Mouse (Mus musculus) fat pad, adult 2 months (tissue): ENCODE measurements around the gene Ipo4.
A peak's percentile ranks its signal among the peaks of the same experiment; 100 is the strongest.

ENCODE experiments used
- DNase-seq: peaks from one replicate; pipeline ENCODE4 v3.0.0-alpha.2; 2011; ENCODE audit warnings: low read depth, low spot score; ENCODE audit errors: extremely low read depth

Gene Ipo4

GRCm38 (mm10) chr14:55590748-55591330, 44.9 kb downstream of the Ipo4 start, which contains the start of gene Psme2:
Gene Psme2 (minus strand): TSS chr14:55591113.
- DNase-seq = peak; percentile 76

DNA sequence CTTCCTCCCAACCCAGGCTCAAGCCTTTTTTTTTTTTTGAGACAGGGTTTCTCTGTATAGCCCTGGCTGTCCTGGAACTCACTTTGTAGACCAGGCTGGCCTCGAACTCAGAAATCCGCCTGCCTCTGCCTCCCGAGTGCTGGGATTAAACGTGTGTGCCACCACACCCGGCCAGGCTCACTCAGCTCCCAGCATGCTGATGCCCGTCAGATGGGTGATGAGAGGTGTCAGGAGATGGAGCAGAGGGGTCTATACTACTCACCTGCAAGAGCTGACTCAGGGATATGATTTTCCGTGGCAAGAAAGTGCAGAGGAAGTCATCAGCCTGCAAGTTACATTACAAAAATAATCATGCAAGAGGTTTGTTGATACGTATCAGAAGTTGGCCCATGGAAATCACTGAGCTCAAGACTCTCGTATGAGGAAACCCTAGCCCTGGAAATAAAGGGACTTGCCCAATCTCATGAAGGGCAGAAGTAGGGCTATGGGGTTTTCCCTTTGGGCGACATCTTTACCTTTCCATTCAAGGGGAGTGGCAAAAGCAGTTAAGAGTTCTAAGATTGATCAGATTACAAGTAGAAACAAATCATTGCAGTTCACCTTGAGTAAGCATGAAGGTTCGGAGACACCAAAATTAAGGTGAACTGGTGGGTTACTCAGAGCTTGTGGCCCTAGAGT, 45.8 kb downstream of the Ipo4 start:
- peak; percentile 66 for DNase-seq

- DNase-seq = no peak
These were observed 46.5 kb downstream of the Ipo4 start for GRCm38 (mm10) chr14:55589271-55589670.

GRCm38 (mm10) chr14:55586149-55586548, 49.6 kb downstream of the Ipo4 start:
- no peak for DNase-seq

DNA sequence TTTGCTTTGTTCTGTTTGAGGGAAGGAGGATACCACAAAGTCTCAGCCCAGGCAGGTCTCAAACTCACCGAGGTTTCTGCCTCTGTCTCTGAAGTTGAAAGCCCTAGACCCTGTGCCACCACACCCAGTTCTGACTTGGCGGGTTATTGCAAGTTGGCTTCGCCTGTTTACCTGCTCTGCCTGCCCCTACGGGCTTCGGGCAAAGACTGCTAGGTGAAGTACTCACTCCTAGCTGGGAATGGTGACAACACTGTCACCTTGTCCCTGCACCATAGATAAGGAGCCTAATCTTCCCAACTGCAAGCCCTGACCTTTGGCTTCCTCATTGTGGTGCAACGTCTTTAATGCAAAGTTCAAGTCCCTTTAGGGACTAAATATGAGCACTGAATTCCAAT, 50.2 kb downstream of the Ipo4 start:
- DNase-seq = peak; percentile 64

GRCm38 (mm10) chr14:55584702-55585565, 50.8 kb downstream of the Ipo4 start, which contains the start of gene Emc9:
Gene Emc9 (minus strand): TSS chr14:55585302.
- DNase-seq = peak; percentile 64

DNA sequence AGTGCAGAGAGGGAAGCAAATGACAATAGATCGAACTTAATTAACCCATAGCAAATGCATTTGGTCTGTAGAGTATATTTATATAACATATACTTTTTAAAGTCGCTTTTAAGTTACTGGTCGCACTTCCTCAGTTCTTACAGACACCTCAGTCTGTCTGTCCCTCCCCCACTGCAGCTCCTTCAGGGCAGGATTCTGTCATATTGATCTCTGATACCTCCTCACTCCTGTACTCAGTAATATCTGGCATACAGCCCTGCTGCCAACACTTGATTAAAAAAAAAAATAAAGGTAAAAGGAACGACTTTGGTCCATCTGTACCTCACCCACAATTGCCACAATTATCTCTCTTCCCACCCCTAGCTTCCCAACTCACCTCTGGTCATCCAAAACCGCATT, 51.5 kb downstream of the Ipo4 start:
- no peak for DNase-seq

DNA sequence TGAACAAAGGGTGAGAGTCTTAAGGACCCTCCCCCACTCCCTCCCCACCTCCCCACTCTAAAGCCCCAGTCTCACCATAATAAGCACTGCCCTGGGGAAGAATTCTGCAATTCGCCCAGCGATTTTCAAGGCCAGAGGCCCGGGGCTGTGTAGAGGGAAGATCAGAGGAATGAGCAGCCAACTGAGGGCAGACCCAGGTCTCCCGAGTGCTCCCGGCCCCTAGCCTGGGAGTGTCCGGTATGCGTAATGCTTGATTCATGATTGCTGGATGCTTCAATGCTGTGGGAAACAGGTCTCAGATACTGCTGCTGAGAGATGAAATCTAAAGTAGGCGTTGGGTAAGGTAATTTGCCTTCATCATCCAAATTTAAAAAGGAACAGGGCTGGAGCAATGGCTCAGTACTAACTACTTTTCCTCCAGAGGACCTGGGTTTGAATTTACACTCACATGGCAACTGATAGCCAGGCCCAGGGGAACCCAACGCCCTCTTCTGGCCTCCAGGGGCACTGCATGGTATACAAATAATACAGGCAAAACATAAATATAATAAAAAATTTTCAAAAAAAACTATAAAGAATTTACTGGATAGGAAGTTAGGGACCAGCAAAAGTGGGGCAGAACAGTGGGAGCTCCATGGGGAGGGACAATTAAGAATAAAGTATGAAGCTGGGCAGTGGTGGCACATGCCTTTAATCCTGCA, 53.6 kb downstream of the Ipo4 start:
- no peak for DNase-seq

DNA sequence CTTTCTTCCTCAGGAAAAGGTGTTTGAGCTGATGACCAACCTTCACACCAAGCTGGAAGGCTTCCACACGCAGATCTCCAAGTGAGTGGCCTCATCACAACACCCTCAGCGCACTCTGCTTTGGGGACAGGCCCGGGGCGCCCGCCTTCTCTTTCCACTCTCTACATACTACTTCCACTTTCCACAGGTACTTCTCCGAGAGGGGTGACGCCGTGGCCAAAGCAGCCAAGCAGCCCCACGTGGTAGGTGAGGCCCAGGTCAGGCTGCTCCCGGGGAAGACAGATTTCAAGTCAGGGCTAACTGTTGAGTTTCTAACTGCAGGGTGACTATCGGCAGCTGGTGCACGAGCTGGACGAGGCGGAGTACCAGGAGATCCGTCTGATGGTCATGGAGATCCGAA, 55.0 kb downstream of the Ipo4 start:
- no peak for DNase-seq

DNA sequence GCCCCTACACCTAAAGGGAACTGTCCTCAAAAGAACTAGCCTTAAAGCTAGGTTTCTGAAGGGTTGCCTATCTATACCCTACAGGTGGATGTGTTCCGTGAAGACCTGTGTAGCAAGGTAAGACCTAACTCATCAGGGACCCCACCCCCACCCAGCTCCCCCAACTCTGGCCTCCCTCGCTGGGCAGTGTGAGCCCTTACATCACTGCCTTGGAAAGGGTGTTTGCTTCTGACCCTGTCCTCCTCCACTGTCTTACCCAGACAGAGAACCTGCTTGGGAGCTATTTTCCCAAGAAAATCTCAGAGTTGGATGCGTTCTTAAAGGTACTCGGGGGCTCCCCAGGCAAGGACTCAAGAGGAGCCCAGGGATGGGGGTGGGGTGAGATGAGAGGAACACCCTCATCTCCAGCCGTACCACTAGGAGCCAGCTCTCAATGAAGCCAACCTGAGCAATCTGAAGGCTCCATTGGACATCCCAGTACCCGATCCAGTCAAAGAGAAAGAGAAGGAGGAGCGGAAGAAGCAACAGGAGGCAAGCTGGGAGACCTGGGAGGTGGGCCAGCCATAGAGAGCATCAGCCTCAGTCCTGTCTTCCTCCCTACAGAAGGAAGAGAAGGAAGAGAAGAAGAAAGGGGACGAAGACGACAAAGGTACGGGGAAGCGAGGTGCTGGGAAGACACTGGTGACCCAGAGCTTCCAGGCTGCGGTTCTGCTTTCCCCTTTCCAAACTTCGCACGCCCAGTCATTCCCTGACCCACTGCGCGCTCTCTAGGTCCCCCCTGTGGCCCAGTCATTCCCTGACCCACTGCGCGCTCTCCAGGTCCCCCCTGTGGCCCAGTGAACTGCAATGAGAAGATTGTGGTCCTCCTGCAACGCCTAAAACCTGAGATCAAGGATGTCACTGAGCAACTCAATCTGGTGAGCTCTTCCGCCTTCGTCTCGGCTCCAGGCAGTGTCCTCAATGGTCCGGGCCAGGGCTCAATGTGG, 56.0 kb downstream of the Ipo4 start:
- no peak for DNase-seq

- DNase-seq = no peak
These were observed 57.0 kb downstream of the Ipo4 start for GRCm38 (mm10) chr14:55578668-55579269.

DNA sequence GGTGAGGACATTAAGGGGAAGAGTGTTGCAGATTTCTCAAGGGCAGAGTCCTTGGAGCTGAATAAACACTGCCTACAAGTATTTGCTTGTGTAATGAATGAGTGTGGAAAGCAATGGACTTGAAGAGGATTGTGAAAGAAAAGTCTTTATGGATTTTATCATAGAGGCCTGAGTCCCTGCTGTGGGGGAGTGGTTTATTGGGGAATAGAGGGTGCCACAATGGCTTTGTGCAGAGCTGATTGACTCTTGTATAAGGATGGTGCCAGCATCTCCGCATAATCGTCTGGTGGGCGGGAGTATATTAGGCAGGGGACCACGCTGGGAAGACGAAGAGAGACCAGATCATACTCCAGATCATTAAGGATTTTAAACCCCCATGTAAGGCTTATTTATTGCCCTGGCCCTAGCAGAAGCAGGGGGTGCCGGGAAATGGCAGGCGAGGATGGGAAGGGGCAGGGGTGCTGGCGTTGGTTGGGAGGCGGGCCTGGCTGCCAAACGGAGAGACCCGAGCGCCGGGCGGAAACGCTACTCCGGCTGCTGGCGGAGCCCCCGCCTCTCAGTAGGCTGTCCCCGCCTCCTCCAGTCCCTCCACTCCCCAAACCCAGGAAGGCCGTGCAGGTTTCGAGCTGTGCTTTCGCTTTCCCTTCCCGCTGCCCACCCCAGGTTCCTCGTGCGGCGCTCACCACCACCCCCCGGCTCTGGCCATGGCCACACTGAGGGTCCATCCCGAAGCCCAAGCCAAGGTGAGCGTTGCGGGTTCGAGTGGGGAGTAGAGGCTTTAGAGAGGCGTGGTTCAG, 57.7 kb downstream of the Ipo4 start, which contains the start of gene Psme1:
Psme1 (plus strand) TSS at position 253 of the 797 bp plus-strand sequence.
- peak; percentile 68 for DNase-seq

DNA sequence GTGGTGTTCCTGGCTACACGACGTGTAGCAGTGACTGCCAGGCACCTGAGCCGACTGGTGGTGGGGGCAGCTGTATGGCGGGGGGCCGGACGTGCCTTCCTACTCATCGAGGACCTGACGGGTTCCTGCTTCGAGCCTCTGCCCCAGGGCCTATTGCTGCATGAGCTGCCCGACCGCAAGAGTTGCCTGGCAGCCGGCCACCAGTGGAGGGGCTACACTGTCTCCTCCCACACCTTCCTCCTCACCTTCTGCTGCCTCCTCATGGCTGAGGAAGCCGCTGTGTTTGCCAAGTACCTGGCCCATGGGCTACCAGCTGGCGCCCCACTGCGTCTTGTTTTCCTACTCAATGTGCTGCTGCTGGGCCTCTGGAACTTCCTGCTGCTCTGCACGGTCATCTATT, 59.4 kb downstream of the Ipo4 start:
- DNase-seq = no peak

DNA sequence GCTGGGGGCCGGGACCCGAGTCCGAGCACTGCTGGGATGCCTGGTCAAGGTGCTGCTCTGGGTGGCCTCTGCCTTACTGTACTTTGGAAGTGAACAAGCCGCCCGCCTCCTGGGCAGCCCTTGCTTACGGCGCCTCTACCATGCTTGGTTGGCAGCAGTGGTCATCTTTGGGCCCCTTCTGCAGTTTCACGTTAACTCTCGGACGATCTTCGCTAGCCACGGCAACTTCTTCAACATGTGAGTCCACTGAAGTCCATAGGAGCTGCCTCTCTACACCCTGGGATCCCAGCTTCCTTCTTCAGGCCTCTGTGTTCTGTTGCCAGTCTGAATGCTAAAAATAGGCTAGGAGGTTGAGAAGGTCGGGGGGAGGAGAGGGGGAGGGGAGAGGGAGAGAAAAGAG, 60.0 kb downstream of the Ipo4 start:
- no peak for DNase-seq
